Mouse (Mus musculus) erythroid progenitor cell, adult 5-6 weeks (primary cell): ENCODE results near the gene Ube2ql1. TPM values are rescaled to one million over a fixed set of nuclear protein-coding genes. Genes with fewer than 3 reads are reported as not detected.

Experiments used
- total RNA-seq, 2 experiments: library from RNA; stranded (forward) in 1 of 2; stranded (reverse) in 1 of 2; fragments of 150-400 nt in 1 of 2; fragments of 186-747, 209-891 nt in 1 of 2; gene quantifications; 2 replicates each; pipeline versions ENCODE4 v1.2.3 to v1.2.4; 2015 to 2017; ENCODE audit warnings: low replicate concordance in 2 of 2

Gene Ube2ql1
- total RNA-seq, 2 experiments from 2014 or later: not detected

Other genes with a start within 250 kb of the Ube2ql1 start
- 21.8 and 22.3 TPM in 2 replicates for gene Nsun2, start 206.1 kb downstream of the Ube2ql1 start, total RNA-seq (2015; ENCODE audit: low replicate concordance)
- 28.1 and 33.8 TPM in 2 replicates for gene Nsun2, start 206.1 kb downstream of the Ube2ql1 start, total RNA-seq (2017; ENCODE audit: low replicate concordance)
- gene Tent4a, start 205.3 kb downstream of the Ube2ql1 start, total RNA-seq (2015; ENCODE audit: low replicate concordance): 34.0 and 37.5 TPM in 2 replicates
- gene Tent4a, start 205.3 kb downstream of the Ube2ql1 start, total RNA-seq (2017; ENCODE audit: low replicate concordance): 33.8 and 48.0 TPM in 2 replicates
- gene Srd5a1, start 128.4 kb downstream of the Ube2ql1 start, total RNA-seq (2015; ENCODE audit: low replicate concordance): 2.1 and 2.2 TPM in 2 replicates
- not detected in 2 replicates for gene Srd5a1, start 128.4 kb downstream of the Ube2ql1 start, total RNA-seq (2017; ENCODE audit: low replicate concordance)
- gene Med10, start 62.5 kb upstream of the Ube2ql1 start, total RNA-seq (2015; ENCODE audit: low replicate concordance): 21.3 and 38.1 TPM in 2 replicates
- gene Med10, start 62.5 kb upstream of the Ube2ql1 start, total RNA-seq (2017; ENCODE audit: low replicate concordance): 13.4 and 18.4 TPM in 2 replicates